Mouse (Mus musculus) CH12.LX (cell line): Measurements from ENCODE around the gene Tmem245. TPM values are rescaled to one million over a fixed set of nuclear protein-coding genes. Genes with fewer than 3 reads are reported as not detected.

Experiments
- DNase-seq: peaks from one replicate; pipeline ENCODE4 v3.0.0-alpha.2; 2013; ENCODE audit errors: extremely low read depth
- H3K27ac ChIP-seq: 2 replicates; pipeline ENCODE4 v1.5.1; 2012; ENCODE audit warnings: low read depth, mild to moderate bottlenecking, control low read depth, moderate library complexity; ENCODE audit not compliant: insufficient read depth
- H3K27me3 ChIP-seq: replicated peaks from 2 replicates; pipeline ENCODE3; 2012; ENCODE audit warnings: inconsistent platforms
- H3K36me3 ChIP-seq, 2 experiments: replicated peaks in 1 of 2; 2 replicates each; pipeline versions ENCODE3 to v1.6.1; 2012; ENCODE audit warnings: inconsistent platforms in 1 of 2, low read length in 1 of 2, mild to moderate bottlenecking in 1 of 2, mixed read lengths in 1 of 2, moderate library complexity in 1 of 2; ENCODE audit not compliant: control insufficient read depth in 1 of 2, insufficient read depth in 1 of 2
- H3K4me1 ChIP-seq, 2 experiments: 2 replicates each; pipeline ENCODE4 v1.6.1; 2012; ENCODE audit warnings: inconsistent platforms in 1 of 2, moderate library complexity in 1 of 2; ENCODE audit not compliant: insufficient read depth in 2 of 2, control insufficient read depth in 1 of 2
- H3K4me2 ChIP-seq: 2 replicates; pipeline ENCODE4 v1.6.1; 2012; ENCODE audit warnings: low read depth, mild to moderate bottlenecking, control low read depth; ENCODE audit not compliant: poor library complexity, insufficient read depth, severe bottlenecking
- H3K4me3 ChIP-seq, 3 experiments: fragments of 150-350 bp in 1 of 3; sonication (generic) in 1 of 3; replicated peaks in 1 of 3; 2 replicates each; pipeline versions ENCODE3 to v1.5.1; 2011 to 2012; ENCODE audit warnings: low read depth in 2 of 3, low read length in 2 of 3, mild to moderate bottlenecking in 2 of 3, moderate library complexity in 2 of 3, control low read depth in 1 of 3, improper control_type of control experiment in 1 of 3, inconsistent platforms in 1 of 3, mixed read lengths in 1 of 3; ENCODE audit not compliant: poor library complexity in 1 of 3
- H3K79me2 ChIP-seq: replicated peaks from 2 replicates; pipeline ENCODE4 v1.6.1; 2012; ENCODE audit warnings: mild to moderate bottlenecking, moderate library complexity; ENCODE audit not compliant: control insufficient read depth, poor library complexity, insufficient read depth, severe bottlenecking; ENCODE audit errors: extremely low read depth
- H3K9ac ChIP-seq: 2 replicates; pipeline ENCODE4 v1.6.1; 2012; ENCODE audit warnings: low read depth, mild to moderate bottlenecking, control low read depth, moderate library complexity; ENCODE audit not compliant: insufficient read depth
- H3K9me3 ChIP-seq: replicated peaks from 2 replicates; pipeline ENCODE3; 2012; ENCODE audit warnings: low read length, inconsistent platforms, mixed read lengths
- CHD1 ChIP-seq: IDR thresholded peaks from 2 replicates; pipeline ENCODE4 v1.6.1; 2012; ENCODE audit warnings: low read depth, low read length, improper control_type of control experiment, inconsistent platforms
- CHD2 ChIP-seq: IDR thresholded peaks from 2 replicates; pipeline ENCODE4 v1.6.1; 2011; ENCODE audit warnings: low read length, improper control_type of control experiment
- CTCF ChIP-seq, 2 experiments: IDR thresholded peaks in 1 of 2; conservative IDR thresholded peaks in 1 of 2; 2 replicates each; pipeline ENCODE4 v1.5.1; 2011 to 2012; ENCODE audit warnings: low read depth in 2 of 2, low read length in 2 of 2, improper control_type of control experiment in 1 of 2, inconsistent platforms in 1 of 2, mild to moderate bottlenecking in 1 of 2, moderate library complexity in 1 of 2
- E2F4 ChIP-seq: IDR thresholded peaks from 2 replicates; pipeline ENCODE4 v1.6.1; 2011; ENCODE audit warnings: low read depth, low read length, improper control_type of control experiment; ENCODE audit not compliant: insufficient replicate concordance
- ETS1 ChIP-seq: conservative IDR thresholded peaks from 2 replicates; pipeline ENCODE4 v1.6.1; 2012; ENCODE audit warnings: low read depth, mild to moderate bottlenecking, inconsistent platforms, low read length, improper control_type of control experiment, moderate library complexity
- JUN ChIP-seq: IDR thresholded peaks from 2 replicates; pipeline ENCODE4 v1.6.1; 2011; ENCODE audit warnings: low read depth, mild to moderate bottlenecking, low read length, improper control_type of control experiment, moderate library complexity; ENCODE audit not compliant: insufficient read depth
- JUND ChIP-seq: conservative IDR thresholded peaks from 2 replicates; pipeline ENCODE4 v1.6.1; 2011; ENCODE audit warnings: low read depth, low read length, improper control_type of control experiment
- MEF2A ChIP-seq: IDR thresholded peaks from 2 replicates; pipeline ENCODE4 v1.6.1; 2014; ENCODE audit warnings: low read depth, mild to moderate bottlenecking, inconsistent platforms, low read length, improper control_type of control experiment, borderline replicate concordance
- NELFE ChIP-seq: IDR thresholded peaks from 2 replicates; pipeline ENCODE4 v1.6.1; 2011; ENCODE audit warnings: low read depth, low read length, improper control_type of control experiment
- PAX5 ChIP-seq: IDR thresholded peaks from 2 replicates; pipeline ENCODE4 v1.6.1; 2012; ENCODE audit warnings: low read length, inconsistent platforms, mixed read lengths
- POLR2AphosphoS2 ChIP-seq: IDR thresholded peaks from 2 replicates; pipeline ENCODE4 v1.6.1; 2011; ENCODE audit warnings: low read depth, low read length, improper control_type of control experiment
- RAD21 ChIP-seq: IDR thresholded peaks from 2 replicates; pipeline ENCODE4 v1.6.1; 2011; ENCODE audit warnings: low read depth, mild to moderate bottlenecking, low read length, improper control_type of control experiment, moderate library complexity
- RCOR1 ChIP-seq: conservative IDR thresholded peaks from 2 replicates; pipeline ENCODE4 v1.6.1; 2012; ENCODE audit warnings: low read depth, mild to moderate bottlenecking, inconsistent platforms, low read length, improper control_type of control experiment
- SIN3A ChIP-seq: IDR thresholded peaks from 2 replicates; pipeline ENCODE4 v1.6.1; 2012; ENCODE audit warnings: low read length, improper control_type of control experiment, inconsistent platforms
- dilution Hi-C: fragments of 300-500 bp; cut with MboI; formaldehyde crosslinking; loops from 2 replicates; pipeline ENCODE4 v1.14.3; 2020; ENCODE audit warnings: low sequenced_read_pairs; ENCODE audit not compliant: extremely low pct_unique_long_range_greater_than_20kb, extremely low pct_ligation_motif_present
- in situ Hi-C: fragments of 300-500 bp; cut with MboI; formaldehyde crosslinking; loops from 3 replicates; pipeline ENCODE4 v1.14.3; 2019; ENCODE audit warnings: low sequenced_read_pairs, low pct_ligation_motif_present, low pct_unique_long_range_greater_than_20kb, mixed read lengths
- polyA plus RNA-seq: library from polyadenylated mRNA; unstranded; fragments of >175 nt; gene quantifications from 2 replicates; pipeline ENCODE4 v1.2.1, GENCODE M21; 2012; ENCODE audit warnings: low read depth; ENCODE audit not compliant: insufficient read length
- total RNA-seq, 2 experiments: library from RNA; depleted of rRNA; stranded (reverse); fragments of 300-350 nt in 1 of 2; fragments of >200 nt in 1 of 2; gene quantifications; 2 replicates each; pipeline ENCODE4 v1.2.3; 2012 to 2014

Gene Tmem245
- total and polyA plus RNA-seq, 3 experiments, result 4.4 to 9.0 (median 5.6) TPM

- in situ Hi-C loops, result no loop called here
- no peak for DNase-seq
- Histone ChIP-seq H3K36me3 (peaks cover 18 to 85% of the 10 kb centered on the region in 2 experiments), H3K4me1 (peaks cover 2 to 8% of the 10 kb centered on the region in 2 experiments; a peak in 1 of 4 replicates), H3K4me3 (no peak overlapping the region), H3K27ac (no peak overlapping the region), H3K9ac (no peak overlapping the region), H3K27me3 (no peaks in the 10 kb centered on the region), H3K4me2 (no peak overlapping the region)
- dilution Hi-C loops, result no loop called here
- no peak for TF ChIP-seq PAX5
- TF ChIP-seq, all 38 proteins: peak for 0
- no peaks in the 10 kb centered on the region for H3K9me3 ChIP-seq
- no peaks in the 10 kb centered on the region for H3K79me2 ChIP-seq
Measured at GRCm38 (mm10) chr4:56933154-56933553, 14.1 kb downstream of the Tmem245 start.

GRCm38 (mm10) chr4:56932096-56932495 is 15.1 kb downstream of the Tmem245 start:
- no peak for TF ChIP-seq CHD2
- no peak for TF ChIP-seq RCOR1
- no peak for TF ChIP-seq MEF2A
- no peak for TF ChIP-seq JUN
- TF ChIP-seq RAD21, result no peak
- TF ChIP-seq SIN3A, result no peak
- TF ChIP-seq NELFE, result no peak
- no peak for TF ChIP-seq CTCF (conservative IDR thresholded peaks at IDR 0.05 in 1 of 2, IDR thresholded peaks at IDR 0.05 in 1 of 2; ENCODE audit: low read depth in 2 of 2, low read length in 2 of 2)
- TF ChIP-seq E2F4, result no peak
- TF ChIP-seq ETS1, result no peak
- DNase-seq, result no peak
- in situ Hi-C loops, result no loop called here
- no peaks in the 10 kb centered on the region for H3K79me2 ChIP-seq
- H3K27ac ChIP-seq, result no peak overlapping the region
- peaks cover under 1 to 3% of the 10 kb centered on the region in 2 experiments; a peak in 1 of 4 replicates for H3K4me1 ChIP-seq
- H3K9me3 ChIP-seq, result no peaks in the 10 kb centered on the region
- dilution Hi-C loops, result no loop called here
- H3K4me2 ChIP-seq, result no peak overlapping the region
- H3K4me3 ChIP-seq, result no peak overlapping the region
- H3K36me3 ChIP-seq, result peaks cover 16 to 86% of the 10 kb centered on the region in 2 experiments
- H3K27me3 ChIP-seq, result no peaks in the 10 kb centered on the region
- H3K9ac ChIP-seq, result no peak overlapping the region

- no peak overlapping the region for H3K9ac ChIP-seq
- no peaks in the 10 kb centered on the region for H3K9me3 ChIP-seq
- H3K27me3 ChIP-seq, result no peaks in the 10 kb centered on the region
- dilution Hi-C loops, result no loop called here
- no peak overlapping the region for H3K4me2 ChIP-seq
- peaks cover 0 to 13% of the 10 kb centered on the region in 2 experiments; a peak in 1 of 4 replicates for H3K4me1 ChIP-seq
- no peak overlapping the region for H3K4me3 ChIP-seq
- no peak for DNase-seq
- no peaks in the 10 kb centered on the region for H3K79me2 ChIP-seq
- TF ChIP-seq CHD1 (no peak), POLR2AphosphoS2 (no peak), JUND (no peak), NELFE (no peak)
- TF ChIP-seq, all 38 proteins: peak for 0
- in situ Hi-C loops, result no loop called here
- H3K27ac ChIP-seq, result no peak overlapping the region
- peaks cover 21 to 87% of the 10 kb centered on the region in 2 experiments for H3K36me3 ChIP-seq
Measured at GRCm38 (mm10) chr4:56930312-56930711, 16.9 kb downstream of the Tmem245 start.
